Mouse (Mus musculus) kidney, embryonic 14.5 days (tissue): ENCODE measurements around the gene Calhm1. TPM values are rescaled to one million over a fixed set of nuclear protein-coding genes. Genes with fewer than 3 reads are reported as not detected.

Experiments used
- ATAC-seq: fragments of 200-750 bp; cut with Nextera tagmentation; 2 replicates; pipeline ENCODE4 v1.8.0; 2017; ENCODE audit warnings: moderate number of reproducible peaks, mild to moderate bottlenecking, moderate TSS enrichment, moderate library complexity; ENCODE audit not compliant: low FRiP score, low TSS enrichment
- H3K27ac ChIP-seq: fragments of 300-500 bp; sonication (generic); 2 replicates; pipeline ENCODE4 v1.5.1; 2014; ENCODE audit warnings: low read depth, mild to moderate bottlenecking, low read length, moderate library complexity, mixed read lengths
- H3K27me3 ChIP-seq: fragments of 300-500 bp; sonication (generic); 2 replicates; pipeline ENCODE4 v1.6.1; 2014; ENCODE audit warnings: mild to moderate bottlenecking, low read length; ENCODE audit not compliant: control insufficient read depth, insufficient read depth
- H3K36me3 ChIP-seq: fragments of 300-500 bp; sonication (generic); 2 replicates; pipeline ENCODE4 v1.6.1; 2014; ENCODE audit warnings: low read length, mixed read lengths; ENCODE audit not compliant: control insufficient read depth, insufficient read depth
- H3K4me1 ChIP-seq: fragments of 300-500 bp; sonication (generic); 2 replicates; pipeline ENCODE4 v1.6.1; 2014; ENCODE audit warnings: low read length, mixed read lengths; ENCODE audit not compliant: control insufficient read depth, insufficient read depth
- H3K4me2 ChIP-seq: fragments of 300-500 bp; sonication (generic); replicated peaks from 2 replicates; pipeline ENCODE4 v1.6.1; 2014; ENCODE audit warnings: low read depth, mild to moderate bottlenecking, low read length
- H3K4me3 ChIP-seq: fragments of 300-500 bp; sonication (generic); 2 replicates; pipeline ENCODE4 v1.5.1; 2014; ENCODE audit warnings: mild to moderate bottlenecking, low read length
- H3K9ac ChIP-seq: fragments of 300-500 bp; sonication (generic); 2 replicates; pipeline ENCODE4 v1.6.1; 2014; ENCODE audit warnings: low read depth, mild to moderate bottlenecking, low read length, moderate library complexity
- H3K9me3 ChIP-seq: fragments of 300-500 bp; sonication (generic); 2 replicates; pipeline ENCODE4 v1.6.1; 2016; ENCODE audit warnings: low read length; ENCODE audit not compliant: control insufficient read depth
- WGBS: fragments of 180-500 bp; shearing (Covaris S2); extraction: QIAGEN DNeasy Blood & Tissue Kit; methylation state at CpG from one replicate; pipeline ENCODE4 v1.1.7; 2014; 5-methylcytosine and 5-hydroxymethylcytosine counted together
- polyA plus RNA-seq: library from polyadenylated mRNA; unstranded; fragments of >200 nt; fragmentation: Nextera tagmentation; extraction: Ambion mirVana; gene quantifications from 2 replicates; pipeline ENCODE4 v1.2.1, GENCODE M21; 2014

Gene Calhm1
- polyA plus RNA-seq = not detected in 2 replicates

DNA sequence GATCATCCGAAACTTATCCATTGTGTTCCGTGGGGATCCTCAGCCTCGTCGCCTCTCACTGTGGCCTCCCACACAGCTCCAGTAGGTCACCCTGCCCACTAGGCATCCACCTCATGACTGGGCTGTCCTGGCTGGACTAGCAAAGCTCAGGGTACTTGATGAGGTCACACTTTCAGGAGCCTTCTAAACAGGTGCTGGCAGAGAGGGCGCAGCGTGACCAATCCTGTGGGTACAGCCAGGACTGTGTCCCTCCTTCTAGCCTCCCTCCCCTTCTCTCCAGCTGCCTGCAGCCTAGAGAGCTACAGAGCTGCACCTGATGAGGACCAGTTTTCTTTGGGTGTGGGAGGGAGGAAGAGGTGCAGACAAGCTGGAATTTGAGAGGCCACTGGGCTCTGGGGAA lies at the start of gene Calhm1:
Gene Calhm1 (minus strand): TSS at position 101 of the 400 bp plus-strand sequence.
- Histone ChIP-seq H3K27me3 (no peaks in the 10 kb centered on the region), H3K4me1 (no peaks in the 10 kb centered on the region), H3K9ac (no peak within 1 kb of the TSS; the same call in 1 of the 2 replicates), H3K4me2 (no peak within 1 kb of the TSS), H3K9me3 (no peaks in the 10 kb centered on the region), H3K36me3 (no peaks in the 10 kb centered on the region), H3K27ac (no peak within 1 kb of the TSS), H3K4me3 (no peak within 1 kb of the TSS)
- ATAC-seq = no peak
- WGBS = 91% methylated on average over 6 of the region's 6 CpGs

DNA sequence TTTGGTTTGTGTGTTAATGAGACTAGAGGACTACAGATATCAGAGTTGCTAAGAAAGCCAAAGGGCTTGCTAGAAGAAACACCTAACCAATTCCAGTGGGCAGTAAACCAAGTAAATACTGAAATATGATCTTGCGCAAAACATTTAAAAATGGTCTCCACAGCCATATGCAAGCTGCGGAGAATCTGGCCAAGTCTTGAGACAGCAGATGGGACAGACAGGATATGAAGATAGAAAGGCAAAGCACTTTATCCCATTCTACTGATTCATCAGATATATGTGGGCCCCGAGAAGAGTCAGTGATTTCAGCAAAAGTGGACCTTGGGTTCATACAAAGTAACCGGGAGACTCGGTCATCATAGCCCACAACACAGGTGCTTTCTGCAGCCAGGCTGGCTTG lies 48.1 kb upstream of the Calhm1 start:
- 96% methylated on average over 5 of the region's 5 CpGs for WGBS
- no peak overlapping the region for H3K4me3 ChIP-seq
- no peaks in the 10 kb centered on the region for H3K4me1 ChIP-seq
- no peak overlapping the region for H3K27ac ChIP-seq
- no peaks in the 10 kb centered on the region for H3K27me3 ChIP-seq
- ATAC-seq = no peak
- no peaks in the 10 kb centered on the region for H3K36me3 ChIP-seq
- H3K9me3 ChIP-seq = no peaks in the 10 kb centered on the region
- H3K9ac ChIP-seq = no peak overlapping the region
- no peak overlapping the region for H3K4me2 ChIP-seq

DNA sequence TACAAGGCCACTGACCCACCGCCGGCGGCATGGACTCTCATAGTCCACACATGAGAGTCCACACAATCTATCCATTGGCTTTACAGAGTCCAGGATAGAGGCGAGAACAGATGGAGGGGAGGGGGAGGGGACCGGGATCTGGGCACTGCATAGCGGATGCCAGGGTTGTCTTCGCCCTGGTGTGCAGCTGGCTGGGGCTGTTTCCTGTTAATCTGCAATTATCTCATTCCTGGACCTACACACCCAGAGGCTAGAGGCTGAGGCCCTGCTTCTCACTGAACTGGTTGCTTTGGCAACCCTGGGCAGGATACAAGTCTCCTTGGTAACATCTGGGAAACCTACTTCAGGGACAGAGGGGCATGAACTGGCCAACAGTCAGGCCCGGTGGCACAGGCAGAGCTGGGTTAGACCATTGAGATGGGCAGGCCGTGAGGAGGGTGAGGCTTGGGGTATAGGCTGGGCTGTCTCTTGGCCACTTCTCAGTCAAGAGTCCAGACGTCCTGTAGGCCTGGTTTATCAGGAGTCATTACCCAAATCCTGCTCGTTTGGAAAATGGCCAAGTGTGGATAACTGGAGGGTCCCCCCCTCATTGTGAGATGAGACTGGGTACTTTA lies 44.6 kb upstream of the Calhm1 start:
- ATAC-seq = 0 out of 2 replicates have a peak, but pooled peaks have one; percentile 35
- no peaks in the 10 kb centered on the region for H3K4me1 ChIP-seq
- WGBS = 75% methylated on average over 11 of the region's 11 CpGs
- H3K9me3 ChIP-seq = no peaks in the 10 kb centered on the region
- no peaks in the 10 kb centered on the region for H3K27me3 ChIP-seq
- H3K36me3 ChIP-seq = no peaks in the 10 kb centered on the region
- no peak overlapping the region for H3K27ac ChIP-seq
- H3K9ac ChIP-seq = no peak overlapping the region
- no peak overlapping the region for H3K4me2 ChIP-seq
- H3K4me3 ChIP-seq = no peak overlapping the region

DNA sequence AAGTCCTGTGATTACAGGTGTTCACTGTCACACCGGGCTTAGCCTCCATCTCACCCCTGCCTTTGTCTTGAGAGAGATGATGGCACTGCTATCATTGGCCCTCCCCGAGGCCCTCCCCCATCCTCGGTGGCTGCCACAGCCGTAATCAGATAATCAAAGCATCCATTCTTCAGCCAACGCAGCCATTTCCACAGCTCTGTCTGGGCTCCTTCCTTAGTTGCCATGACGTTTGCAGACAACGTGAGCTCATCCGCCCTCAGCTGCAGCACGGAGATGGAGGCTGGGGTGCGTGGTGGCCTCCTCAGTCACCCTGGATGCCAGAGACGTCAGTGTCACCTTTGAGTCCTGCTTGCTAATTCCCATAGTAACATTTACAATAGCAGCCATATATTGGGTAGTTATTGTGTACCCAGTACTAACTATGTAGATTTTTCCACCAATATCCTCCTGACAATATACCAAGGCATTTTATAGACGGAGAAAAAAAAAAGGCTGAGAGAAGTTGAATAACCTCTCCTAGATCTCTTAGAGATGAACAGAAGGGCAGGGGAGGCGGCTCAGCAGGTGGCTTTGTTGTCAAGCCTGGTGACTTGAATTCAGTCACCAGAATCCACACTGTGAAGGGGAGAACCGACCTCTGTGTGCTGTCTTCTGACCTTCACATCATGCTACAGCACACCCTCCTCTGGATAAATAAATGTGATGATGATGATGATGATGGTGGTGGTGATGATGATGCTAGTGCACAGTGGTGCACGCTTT lies 42.6 kb upstream of the Calhm1 start:
- Histone ChIP-seq H3K27ac (no peak overlapping the region), H3K4me3 (no peak overlapping the region), H3K9ac (no peak overlapping the region), H3K27me3 (no peaks in the 10 kb centered on the region), H3K4me1 (no peaks in the 10 kb centered on the region), H3K9me3 (peaks cover 6% of the 10 kb centered on the region; the same call in 1 of the 2 replicates), H3K4me2 (no peak overlapping the region), H3K36me3 (no peaks in the 10 kb centered on the region)
- no peak for ATAC-seq
- WGBS = 49% methylated on average over 15 of the region's 15 CpGs

DNA sequence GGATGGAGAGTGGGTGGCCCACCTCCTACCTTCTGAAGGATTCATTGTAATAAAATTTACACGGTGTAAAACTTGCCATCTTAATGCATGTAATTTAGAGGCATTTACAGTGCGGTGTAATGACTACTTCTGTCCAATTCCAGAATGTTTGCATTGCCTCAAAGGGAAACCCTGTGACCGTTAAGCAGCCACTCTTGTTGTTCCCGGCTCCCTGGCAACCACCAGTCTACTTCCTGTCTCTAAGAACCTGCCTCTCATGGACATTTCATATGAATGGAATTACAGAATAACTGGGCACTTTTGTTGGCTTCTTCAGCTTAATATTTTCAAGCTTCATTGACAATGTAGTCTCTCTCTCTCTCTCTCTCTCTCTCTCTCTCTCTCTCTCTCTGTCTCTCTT lies 40.7 kb upstream of the Calhm1 start:
- 57% methylated on average over 4 of the region's 4 CpGs for WGBS
- ATAC-seq = no peak
- H3K9me3 ChIP-seq = peaks cover 6% of the 10 kb centered on the region; the same call in 1 of the 2 replicates
- no peak overlapping the region for H3K4me2 ChIP-seq
- peaks cover 12% of the 10 kb centered on the region; the same call in 1 of the 2 replicates for H3K27me3 ChIP-seq
- no peak overlapping the region for H3K9ac ChIP-seq
- no peaks in the 10 kb centered on the region for H3K36me3 ChIP-seq
- 0 out of 2 replicates have a peak, but pooled peaks cover 1% of the 10 kb centered on the region for H3K4me1 ChIP-seq
- no peak overlapping the region for H3K4me3 ChIP-seq
- no peak overlapping the region for H3K27ac ChIP-seq

DNA sequence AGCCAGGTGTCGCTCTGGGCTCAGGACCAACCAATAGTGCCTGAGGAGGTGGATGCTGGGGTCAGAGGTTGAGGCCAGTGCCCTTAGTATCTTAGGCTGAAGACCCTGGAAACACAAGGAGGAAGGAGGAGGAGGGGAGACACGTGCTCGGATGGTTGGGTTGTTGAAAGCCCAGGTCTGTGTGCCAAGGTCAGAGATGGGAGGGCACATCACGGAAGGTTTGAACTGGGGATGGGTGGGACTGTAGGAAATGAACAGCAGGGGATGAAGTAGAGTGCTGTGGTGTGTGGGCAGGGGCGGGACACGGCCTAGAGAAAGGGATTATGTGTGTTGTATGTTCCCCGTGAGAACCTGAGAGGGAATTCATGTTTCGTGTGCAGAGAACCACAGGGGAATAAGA lies 40.2 kb upstream of the Calhm1 start:
- no peak overlapping the region for H3K4me3 ChIP-seq
- H3K36me3 ChIP-seq = no peaks in the 10 kb centered on the region
- H3K27ac ChIP-seq = no peak overlapping the region
- no peak for ATAC-seq
- 0 out of 2 replicates have a peak, but pooled peaks cover 3% of the 10 kb centered on the region for H3K4me1 ChIP-seq
- WGBS = 53% methylated on average over 8 of the region's 8 CpGs
- H3K9ac ChIP-seq = no peak overlapping the region
- peaks cover 6% of the 10 kb centered on the region; the same call in 1 of the 2 replicates for H3K9me3 ChIP-seq
- H3K4me2 ChIP-seq = no peak overlapping the region
- peaks cover 18% of the 10 kb centered on the region; the same call in 1 of the 2 replicates for H3K27me3 ChIP-seq

DNA sequence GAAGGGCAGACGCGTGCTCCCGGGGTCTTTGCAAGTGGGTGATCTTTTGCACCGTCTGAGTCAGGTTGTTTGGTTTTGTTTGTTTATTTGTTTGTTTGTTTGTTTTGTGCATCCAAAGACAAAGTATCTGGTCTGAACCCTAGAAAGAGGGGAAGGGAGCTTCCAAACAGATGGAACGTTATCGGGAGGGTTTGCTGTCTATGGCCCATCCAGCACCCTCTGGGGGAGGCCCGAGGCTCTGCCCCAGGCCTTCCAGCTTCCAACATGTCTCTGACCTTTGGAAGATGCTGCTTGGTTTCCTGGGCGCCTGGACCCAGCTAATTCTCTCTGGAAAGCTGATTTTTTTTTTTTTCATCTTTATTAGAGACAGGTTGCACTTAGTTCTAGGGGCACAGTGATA lies 36.0 kb upstream of the Calhm1 start:
- Histone ChIP-seq H3K4me3 (peak overlapping the region; percentile 69; the same call in 1 of the 2 replicates), H3K36me3 (no peaks in the 10 kb centered on the region), H3K4me1 (peaks cover 10% of the 10 kb centered on the region; the same call in 1 of the 2 replicates), H3K27ac (no peak overlapping the region), H3K9ac (no peak overlapping the region), H3K27me3 (peaks cover 27% of the 10 kb centered on the region; the same call in 1 of the 2 replicates), H3K9me3 (peaks cover 6% of the 10 kb centered on the region; the same call in 1 of the 2 replicates), H3K4me2 (peak overlapping the region; percentile 99; the same call in 1 of the 2 replicates)
- 17% methylated on average over 8 of the region's 8 CpGs for WGBS
- no peak for ATAC-seq

DNA sequence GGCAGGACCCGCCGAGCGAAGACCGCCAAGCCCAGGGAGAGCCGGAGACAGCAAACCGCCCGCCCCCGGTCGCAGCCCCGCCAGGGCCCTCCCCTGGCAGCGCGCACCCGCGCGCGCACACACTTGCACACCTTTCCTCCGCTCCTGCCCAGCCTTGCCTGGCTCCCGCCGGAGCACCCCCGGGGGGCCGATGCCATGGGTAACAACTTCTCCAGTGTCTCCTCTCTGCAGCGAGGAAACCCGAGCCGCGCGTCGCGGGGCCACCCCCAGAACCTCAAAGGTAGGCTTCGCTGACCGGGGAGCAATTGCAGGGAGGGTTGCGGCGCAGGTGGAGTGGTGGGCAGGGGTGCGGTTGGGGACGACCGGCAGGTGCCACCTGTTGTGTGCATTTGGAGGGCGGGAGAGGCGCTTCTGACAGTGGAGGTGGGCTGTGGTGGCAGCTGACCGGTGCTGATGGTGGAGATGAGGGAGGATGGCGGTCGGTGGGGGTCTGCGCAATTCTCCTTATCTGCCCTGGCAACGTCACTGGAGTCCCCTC lies 35.3 kb upstream of the Calhm1 start:
- peak overlapping the region; percentile 99 for H3K4me2 ChIP-seq
- no peak overlapping the region for H3K27ac ChIP-seq
- peak overlapping the region; percentile 63 for H3K9ac ChIP-seq
- WGBS = under 1% methylated on average over 32 of the region's 42 CpGs
- peak; percentile 30; the same call in 1 of the 2 replicates for ATAC-seq
- H3K4me3 ChIP-seq = peak overlapping the region; percentile 69
- H3K4me1 ChIP-seq = peaks cover 10% of the 10 kb centered on the region; the same call in 1 of the 2 replicates
- H3K9me3 ChIP-seq = peaks cover 6% of the 10 kb centered on the region; the same call in 1 of the 2 replicates
- H3K27me3 ChIP-seq = peaks cover 27% of the 10 kb centered on the region; the same call in 1 of the 2 replicates
- no peaks in the 10 kb centered on the region for H3K36me3 ChIP-seq
